Mouse (Mus musculus) embryonic facial prominence, embryonic 14.5 days (tissue): Measurements from ENCODE around the gene Dlk2. TPM values are rescaled to one million over a fixed set of nuclear protein-coding genes. Genes with fewer than 3 reads are reported as not detected.

Experiments
- ATAC-seq: fragments of 200-750 bp; cut with Nextera tagmentation; 2 replicates; pipeline ENCODE4 v1.8.0; 2017; ENCODE audit warnings: low read depth, moderate number of reproducible peaks, moderate TSS enrichment
- DNase-seq: peaks from one replicate; pipeline ENCODE4 v3.0.0-alpha.2; 2015; ENCODE audit warnings: low spot score
- H3K27ac ChIP-seq: fragments of 300-500 bp; sonication (generic); replicated peaks from 2 replicates; pipeline ENCODE4 v1.5.1; 2014; ENCODE audit warnings: low read depth, mild to moderate bottlenecking, low read length, moderate library complexity
- H3K27me3 ChIP-seq: fragments of 300-500 bp; sonication (generic); replicated peaks from 2 replicates; pipeline ENCODE4 v1.6.1; 2014; ENCODE audit warnings: low read length; ENCODE audit not compliant: control insufficient read depth, insufficient read depth
- H3K36me3 ChIP-seq: fragments of 300-500 bp; sonication (generic); 2 replicates; pipeline ENCODE4 v1.6.1; 2014; ENCODE audit warnings: low read length, mixed read lengths; ENCODE audit not compliant: control insufficient read depth, insufficient read depth
- H3K4me1 ChIP-seq: fragments of 300-500 bp; sonication (generic); 2 replicates; pipeline ENCODE4 v1.6.1; 2014; ENCODE audit warnings: antibody characterized with exemption, low read length; ENCODE audit not compliant: control insufficient read depth, insufficient read depth
- H3K4me2 ChIP-seq: fragments of 300-500 bp; sonication (generic); 2 replicates; pipeline ENCODE4 v1.6.1; 2014; ENCODE audit warnings: low read depth, mild to moderate bottlenecking, low read length, moderate library complexity, mixed read lengths
- H3K4me3 ChIP-seq: fragments of 300-500 bp; sonication (generic); 2 replicates; pipeline ENCODE4 v1.5.1; 2014; ENCODE audit warnings: low read depth, mild to moderate bottlenecking, low read length
- H3K9ac ChIP-seq: fragments of 300-500 bp; sonication (generic); 2 replicates; pipeline ENCODE4 v1.6.1; 2014; ENCODE audit warnings: low read depth, mild to moderate bottlenecking, low read length, moderate library complexity, mixed read lengths
- H3K9me3 ChIP-seq: fragments of 300-500 bp; sonication (generic); 2 replicates; pipeline ENCODE4 v1.6.1; 2016; ENCODE audit warnings: low read length; ENCODE audit not compliant: control insufficient read depth
- WGBS: fragments of 180-500 bp; shearing (Covaris S2); extraction: QIAGEN DNeasy Blood & Tissue Kit; methylation state at CpG from one replicate; pipeline ENCODE4 v1.1.7; 2014; 5-methylcytosine and 5-hydroxymethylcytosine counted together
- polyA plus RNA-seq: library from polyadenylated mRNA; unstranded; fragments of >200 nt; fragmentation: Nextera tagmentation; extraction: Ambion mirVana; gene quantifications from 2 replicates; pipeline ENCODE4 v1.2.1, GENCODE M21; 2014

The Dlk2 gene
- polyA plus RNA-seq, 1 experiment from 2014 or later: 7.6 TPM

- H3K27ac ChIP-seq: no peak overlapping the region
- H3K4me1 ChIP-seq: no peaks in the 10 kb centered on the region
- no peaks in the 10 kb centered on the region for H3K36me3 ChIP-seq
- no peak overlapping the region for H3K4me3 ChIP-seq
- ATAC-seq: no peak
- 0 out of 2 replicates have a peak, but pooled peaks cover 7% of the 10 kb centered on the region for H3K9me3 ChIP-seq
- H3K27me3 ChIP-seq: no peaks in the 10 kb centered on the region
- H3K9ac ChIP-seq: no peak overlapping the region
- no peak for DNase-seq
- WGBS: 75% methylated on average over 7 of the region's 7 CpGs
- H3K4me2 ChIP-seq: no peak overlapping the region
Observed at GRCm38 (mm10) chr17:46341208-46341607, 44.0 kb downstream of the Dlk2 start.

DNA sequence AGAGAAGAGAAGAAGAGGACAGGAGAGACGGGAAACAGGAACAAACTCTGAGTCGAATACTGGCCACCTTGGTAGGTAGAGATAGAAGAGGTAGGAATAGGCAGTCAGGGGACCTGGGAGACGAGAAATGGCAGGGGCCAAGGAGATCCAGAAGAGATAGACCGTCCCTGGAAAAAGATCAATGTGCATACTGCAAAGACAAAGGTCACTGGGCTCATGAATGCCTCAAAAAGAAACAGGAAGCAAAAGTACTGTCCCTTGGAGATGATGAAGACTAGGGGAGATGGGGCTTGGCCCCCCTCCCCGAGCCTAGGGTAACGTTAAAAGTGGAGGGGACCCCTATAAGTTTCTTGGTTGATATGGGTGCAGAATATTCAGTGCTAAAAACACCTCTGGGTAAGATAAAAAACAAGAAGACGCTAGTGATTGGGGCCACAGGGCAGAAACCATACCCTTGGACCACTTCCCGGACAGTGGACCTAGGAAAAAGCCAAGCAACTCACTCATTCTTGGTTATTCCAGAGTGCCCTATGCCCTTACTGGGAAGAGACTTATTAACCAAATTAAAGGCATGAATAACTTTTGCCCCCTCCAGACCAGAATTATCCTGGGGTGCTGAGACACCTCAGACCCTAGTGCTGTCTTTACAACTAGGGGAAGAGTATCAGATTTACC lies 53.9 kb downstream of the Dlk2 start:
- H3K36me3 ChIP-seq: no peaks in the 10 kb centered on the region
- H3K27me3 ChIP-seq: no peaks in the 10 kb centered on the region
- 80% methylated on average over 8 of the region's 8 CpGs for WGBS
- no peak overlapping the region for H3K27ac ChIP-seq
- H3K9ac ChIP-seq: no peak overlapping the region
- no peak for DNase-seq
- H3K9me3 ChIP-seq: no peaks in the 10 kb centered on the region
- no peak overlapping the region for H3K4me3 ChIP-seq
- H3K4me2 ChIP-seq: no peak overlapping the region
- no peaks in the 10 kb centered on the region for H3K4me1 ChIP-seq
- no peak for ATAC-seq

Other genes starting within 250 kb of the Dlk2 start
- gene Mrps18a, start 186.4 kb upstream of the Dlk2 start, polyA plus RNA-seq: 112 and 128 TPM in 2 replicates
- 12.6 and 21.8 TPM in 2 replicates for gene Rsph9, start 153.2 kb upstream of the Dlk2 start, polyA plus RNA-seq
- gene Mad2l1bp, start 143.9 kb upstream of the Dlk2 start, polyA plus RNA-seq: 28.1 and 30.4 TPM in 2 replicates
- 27.1 and 28.2 TPM in 2 replicates for gene Gtpbp2, start 136.4 kb upstream of the Dlk2 start, polyA plus RNA-seq
- gene Polh, start 94.8 kb upstream of the Dlk2 start, polyA plus RNA-seq: 8.6 and 9.4 TPM in 2 replicates
- 42.3 and 43.8 TPM in 2 replicates for gene Xpo5, start 94.6 kb upstream of the Dlk2 start, polyA plus RNA-seq
- 78.1 and 80.2 TPM in 2 replicates for gene Polr1c, start 49.4 kb upstream of the Dlk2 start, polyA plus RNA-seq
- gene Yipf3, start 49.3 kb upstream of the Dlk2 start, polyA plus RNA-seq: 135 and 137 TPM in 2 replicates
- 2.2 TPM in 2 replicates for gene Lrrc73, start 43.9 kb upstream of the Dlk2 start, polyA plus RNA-seq
- 54.5 and 57.3 TPM in 2 replicates for gene Tjap1, start 14.4 kb upstream of the Dlk2 start, polyA plus RNA-seq
- 5.5 and 6.6 TPM in 2 replicates for gene Abcc10, start 30.9 kb downstream of the Dlk2 start, polyA plus RNA-seq
- gene Zfp318, start 86.3 kb downstream of the Dlk2 start, polyA plus RNA-seq: 16.1 and 16.5 TPM in 2 replicates
- 0.99 and 2.0 TPM in 2 replicates for gene Crip3, start 131.5 kb downstream of the Dlk2 start, polyA plus RNA-seq
- not detected in 2 replicates for gene Slc22a7, start 141.0 kb downstream of the Dlk2 start, polyA plus RNA-seq
- gene Ttbk1, start 190.3 kb downstream of the Dlk2 start, polyA plus RNA-seq: 0.46 and 0.61 TPM in 2 replicates
- 34.5 and 36.9 TPM in 2 replicates for gene Dnph1, start 199.3 kb downstream of the Dlk2 start, polyA plus RNA-seq
- 5.5 and 6.0 TPM in 2 replicates for gene Cul9, start 249.0 kb downstream of the Dlk2 start, polyA plus RNA-seq